Mouse (Mus musculus) limb, embryonic 10.5 days (tissue): Measurements from ENCODE around the gene Gna15. TPM values are rescaled to one million over a fixed set of nuclear protein-coding genes. Genes with fewer than 3 reads are reported as not detected.

Source experiments
- DNase-seq: peaks from one replicate; pipeline ENCODE4 v3.0.0-alpha.2; 2017; ENCODE audit warnings: low spot score
- H3K27ac ChIP-seq: fragments of 300-500 bp; sonication (generic); 2 replicates; pipeline ENCODE4 v1.5.1; 2016; ENCODE audit warnings: mild to moderate bottlenecking
- H3K27me3 ChIP-seq: fragments of 300-500 bp; sonication (generic); 2 replicates; pipeline ENCODE4 v1.6.1; 2016; ENCODE audit warnings: low read depth, mild to moderate bottlenecking; ENCODE audit not compliant: poor library complexity, severe bottlenecking
- H3K36me3 ChIP-seq: fragments of 300-500 bp; sonication (generic); 2 replicates; pipeline ENCODE4 v1.6.1; 2016; ENCODE audit warnings: mild to moderate bottlenecking, moderate library complexity
- H3K4me1 ChIP-seq: fragments of 300-500 bp; sonication (generic); 2 replicates; pipeline ENCODE4 v1.6.1; 2016
- H3K4me3 ChIP-seq: fragments of 300-500 bp; sonication (generic); 2 replicates; pipeline ENCODE4 v1.5.1; 2016; ENCODE audit warnings: mild to moderate bottlenecking, moderate library complexity
- H3K9me3 ChIP-seq: fragments of 300-500 bp; sonication (generic); replicated peaks from 2 replicates; pipeline ENCODE4 v1.6.1; 2016; ENCODE audit warnings: mild to moderate bottlenecking
- WGBS: fragments of 180-500 bp; shearing (Covaris S2); methylation state at CpG from one replicate; pipeline ENCODE4 v1.1.7; 2016; 5-methylcytosine and 5-hydroxymethylcytosine counted together
- polyA plus RNA-seq: library from polyadenylated mRNA; unstranded; fragments of >200 nt; fragmentation: Nextera tagmentation; extraction: Ambion mirVana; gene quantifications from 2 replicates; pipeline ENCODE4 v1.2.1, GENCODE M21; 2016

Gene Gna15
- polyA plus RNA-seq, 1 experiment from 2014 or later: 0.80 TPM

DNA sequence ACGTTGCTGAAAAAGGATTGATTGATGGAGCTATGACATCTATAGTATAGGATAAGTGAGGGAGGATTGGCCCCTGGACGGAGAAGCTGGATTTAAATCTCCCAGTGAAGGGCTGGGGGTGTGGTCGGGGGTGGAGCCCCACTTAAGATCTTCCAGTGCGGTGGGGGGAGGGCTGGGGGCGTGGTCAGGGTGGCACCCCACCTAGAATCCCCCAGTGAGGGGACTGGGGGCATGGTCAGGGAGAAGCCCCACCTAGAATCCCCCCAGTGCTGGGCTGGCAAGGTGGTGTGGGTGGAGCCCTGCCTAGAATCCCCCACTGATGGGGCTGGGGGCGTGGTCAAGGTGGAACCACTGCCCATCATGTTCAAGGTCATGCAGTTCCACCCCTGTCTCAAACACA lies 16.9 kb downstream of the Gna15 start:
- H3K27ac ChIP-seq: no peak overlapping the region
- peaks cover 10% of the 10 kb centered on the region for H3K4me1 ChIP-seq
- WGBS: 32% methylated on average over 6 of the region's 6 CpGs
- no peaks in the 10 kb centered on the region for H3K9me3 ChIP-seq
- no peaks in the 10 kb centered on the region for H3K36me3 ChIP-seq
- no peak overlapping the region for H3K4me3 ChIP-seq
- no peak for DNase-seq
- H3K27me3 ChIP-seq: peaks cover 26% of the 10 kb centered on the region

DNA sequence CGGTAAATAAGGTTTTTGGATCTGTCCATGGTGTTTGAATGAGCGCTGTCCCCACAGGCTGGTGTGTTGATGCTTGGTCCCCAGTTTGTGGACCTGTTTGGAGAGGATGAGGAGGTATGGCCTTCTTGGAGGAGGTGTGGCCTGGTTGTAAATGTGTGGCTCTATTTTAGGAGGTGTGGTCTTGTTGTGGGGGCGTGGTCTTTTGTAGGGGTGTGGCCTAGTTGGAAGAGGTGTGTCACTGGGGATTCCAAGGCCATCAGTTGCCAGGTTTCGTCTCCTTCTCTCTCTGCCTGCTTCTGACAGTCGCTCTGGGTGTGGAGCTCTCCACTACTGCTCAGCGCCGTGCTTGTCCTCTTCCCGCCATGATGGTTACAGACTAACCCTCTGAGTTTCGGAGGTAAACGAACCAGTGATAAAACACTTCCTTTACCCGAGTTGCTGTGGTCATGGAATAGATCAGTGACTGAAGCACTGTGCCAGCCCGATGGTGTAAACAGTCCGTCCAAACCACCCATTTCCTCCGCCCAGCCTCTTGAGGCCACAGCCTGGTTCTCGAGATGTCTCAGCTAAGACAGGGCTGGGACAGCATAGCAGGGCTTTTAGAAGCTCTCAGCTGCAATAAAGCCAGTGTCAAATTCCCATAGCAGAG lies 18.9 kb downstream of the Gna15 start:
- 80% methylated on average over 15 of the region's 15 CpGs for WGBS

DNA sequence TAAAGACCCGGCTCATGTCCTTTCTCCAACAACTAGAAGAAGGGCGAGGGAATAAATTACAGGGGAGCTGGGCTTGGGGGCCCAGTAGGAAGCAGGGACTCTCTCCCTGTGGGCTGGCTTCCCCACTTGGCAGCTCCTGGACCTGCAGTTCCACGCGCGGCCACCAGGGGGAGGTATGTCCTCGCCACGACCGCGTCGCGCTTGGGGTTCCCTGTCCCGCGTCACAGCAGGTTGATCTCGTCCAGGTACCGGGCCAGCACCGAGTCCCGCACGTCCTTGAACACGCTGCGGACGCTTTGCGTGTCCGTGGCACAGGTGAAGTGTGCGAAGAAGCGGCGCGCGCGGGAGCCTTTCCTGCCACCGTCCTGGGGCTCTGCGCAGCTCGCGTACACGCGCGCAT lies 21.4 kb downstream of the Gna15 start:
- peak; percentile 95 for DNase-seq
- Histone ChIP-seq H3K9me3 (no peaks in the 10 kb centered on the region), H3K4me1 (peaks cover 20% of the 10 kb centered on the region), H3K36me3 (no peaks in the 10 kb centered on the region), H3K27me3 (peaks cover 12% of the 10 kb centered on the region), H3K27ac (0 out of 2 replicates have a peak overlapping the region, but pooled peaks have one; percentile 26), H3K4me3 (peak overlapping the region; percentile 43)
- 10% methylated on average over 36 of the region's 36 CpGs for WGBS

More for the DNA sequence above, 18.9 kb downstream of the Gna15 start:
- Histone ChIP-seq H3K36me3 (no peaks in the 10 kb centered on the region), H3K27me3 (peaks cover 12% of the 10 kb centered on the region), H3K4me3 (no peak overlapping the region), H3K4me1 (peaks cover 6% of the 10 kb centered on the region), H3K9me3 (no peaks in the 10 kb centered on the region), H3K27ac (no peak overlapping the region)
- DNase-seq: no peak

DNA sequence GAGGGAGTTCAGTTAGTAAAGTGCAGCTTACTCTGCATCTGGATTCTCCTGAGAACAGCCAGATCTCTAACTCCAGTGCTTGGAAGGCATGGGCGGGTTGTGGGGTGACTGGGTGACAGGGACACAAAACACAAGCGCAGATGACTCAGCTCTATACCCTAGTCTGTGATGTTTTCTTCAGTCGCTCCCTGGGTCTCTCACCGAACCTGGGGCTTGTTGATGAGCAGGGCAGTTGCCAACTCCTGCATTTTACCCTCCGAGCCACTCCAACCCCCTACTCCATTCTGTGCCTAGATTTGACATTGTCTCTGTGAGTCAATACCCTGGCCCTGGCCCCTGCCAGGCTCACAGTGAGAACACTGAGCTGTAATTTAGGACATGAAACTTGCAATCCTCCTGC lies 22.2 kb downstream of the Gna15 start:
- no peak for DNase-seq
- 85% methylated on average over 5 of the region's 5 CpGs for WGBS
- no peak overlapping the region for H3K27ac ChIP-seq
- no peaks in the 10 kb centered on the region for H3K9me3 ChIP-seq
- H3K4me1 ChIP-seq: peaks cover 25% of the 10 kb centered on the region
- no peaks in the 10 kb centered on the region for H3K36me3 ChIP-seq
- peaks cover 12% of the 10 kb centered on the region for H3K27me3 ChIP-seq
- no peak overlapping the region for H3K4me3 ChIP-seq

DNA sequence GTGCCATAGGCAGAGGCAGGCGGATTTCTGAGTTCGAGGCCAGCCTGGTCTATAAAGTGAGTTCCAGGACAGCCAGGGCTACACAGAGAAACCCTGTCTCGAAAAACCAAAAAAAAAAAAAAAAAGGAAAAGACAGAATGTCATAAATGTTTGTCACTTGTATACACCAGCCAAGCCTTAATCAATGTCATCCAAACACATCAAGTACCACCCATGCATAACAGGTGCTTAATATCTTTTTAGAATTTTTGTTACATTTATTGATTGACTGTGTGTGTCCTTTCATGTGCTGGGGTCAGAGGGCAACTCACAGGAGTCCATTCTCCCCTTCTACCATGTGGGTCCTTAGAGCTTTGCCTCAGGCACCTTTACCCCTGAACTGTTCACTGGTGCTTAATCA lies 24.0 kb downstream of the Gna15 start, which contains the start of gene S1pr4:
S1pr4 (minus strand) TSS at position 101 of the 400 bp plus-strand sequence.
- Histone ChIP-seq H3K27ac (peak within 1 kb of the TSS; percentile 64; the same call in 1 of the 2 replicates), H3K9me3 (no peaks in the 10 kb centered on the region), H3K4me3 (0 out of 2 replicates have a peak within 1 kb of the TSS, but pooled peaks have one; percentile 10), H3K36me3 (no peaks in the 10 kb centered on the region), H3K27me3 (peaks cover 12% of the 10 kb centered on the region), H3K4me1 (peaks cover 34% of the 10 kb centered on the region)
- WGBS: 82% methylated on average over 3 of the region's 3 CpGs
- DNase-seq: no peak

DNA sequence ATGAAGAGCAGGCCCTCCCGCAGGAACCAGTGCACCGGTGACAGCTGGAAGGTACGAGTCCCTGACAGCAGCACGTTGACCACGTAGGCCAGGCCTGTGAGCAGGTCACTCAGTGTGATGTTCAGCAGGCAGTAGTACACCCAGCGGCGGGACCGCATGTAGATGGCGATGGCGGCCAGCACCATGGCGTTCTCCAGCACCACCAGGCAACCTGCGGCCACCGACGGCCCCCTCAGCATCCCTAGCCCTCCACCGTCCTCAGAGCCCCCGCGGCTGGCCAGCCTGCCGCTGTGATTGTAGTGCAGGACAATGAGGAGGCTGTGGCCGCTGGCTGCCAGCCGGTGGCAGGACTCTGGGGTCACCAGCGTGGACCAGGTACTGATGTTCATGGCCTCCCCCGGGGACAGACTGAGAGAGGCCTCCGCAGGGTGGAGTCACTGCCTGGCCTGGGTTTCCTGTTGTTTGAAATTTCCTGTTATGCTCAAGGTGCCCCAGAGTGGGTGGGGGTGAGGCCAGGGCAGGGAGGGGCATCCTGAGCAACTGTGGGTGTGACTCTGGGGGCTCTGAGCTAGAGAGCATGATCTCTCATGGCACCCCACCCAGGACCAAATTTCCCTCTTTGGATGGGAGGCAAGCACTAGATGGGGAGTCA lies 24.6 kb downstream of the Gna15 start:
- H3K27ac ChIP-seq: peak overlapping the region; percentile 64; the same call in 1 of the 2 replicates

DNA sequence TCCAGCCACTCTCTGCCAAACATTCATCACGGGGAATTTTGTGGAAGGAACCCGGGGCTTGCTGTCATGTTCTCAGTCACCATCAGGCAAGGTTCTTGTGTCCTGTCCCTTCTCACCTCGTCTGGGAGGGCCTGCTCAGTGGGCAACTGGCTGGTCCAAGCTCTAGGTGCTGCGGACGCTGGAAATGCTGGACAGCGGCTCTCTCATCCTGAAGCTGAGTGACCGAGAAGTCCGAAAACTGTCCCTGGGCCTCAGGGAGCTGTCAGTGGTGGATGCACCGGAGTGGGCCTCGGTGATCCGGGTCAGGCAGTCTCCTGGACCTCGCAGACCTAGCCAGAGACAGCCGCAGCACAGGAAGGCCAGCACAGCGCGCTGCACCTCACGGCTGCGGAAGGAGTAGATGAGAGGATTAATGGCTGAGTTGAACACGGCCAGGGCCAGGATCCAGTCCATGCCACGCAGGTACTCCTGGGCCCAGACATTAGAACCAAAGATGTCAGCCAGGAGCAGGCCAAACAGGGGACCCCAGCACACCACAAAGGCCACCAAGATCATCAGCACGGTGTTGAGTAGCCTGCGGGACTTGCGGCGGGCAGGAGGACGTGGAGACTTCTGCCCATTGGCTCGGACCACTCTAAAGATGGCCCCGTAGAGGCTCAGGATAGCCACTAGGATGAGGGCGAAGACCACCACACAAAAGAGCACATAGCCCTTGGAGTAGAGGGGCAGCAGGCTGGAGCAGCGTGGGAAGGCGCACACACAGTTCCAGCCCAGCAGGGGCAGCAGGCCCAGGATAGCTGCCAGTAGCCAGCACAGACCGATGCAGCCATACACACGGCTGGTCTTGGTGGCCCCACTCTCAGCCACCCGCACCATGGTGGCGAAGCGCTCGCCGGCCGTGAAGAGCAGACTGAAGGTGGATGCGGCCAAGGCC lies 25.4 kb downstream of the Gna15 start:
- no peak for DNase-seq
- Histone ChIP-seq H3K27me3 (peaks cover 9% of the 10 kb centered on the region), H3K36me3 (peaks cover 12% of the 10 kb centered on the region), H3K4me1 (peaks cover 48% of the 10 kb centered on the region), H3K27ac (0 out of 2 replicates have a peak overlapping the region, but pooled peaks have one; percentile 64), H3K9me3 (no peaks in the 10 kb centered on the region), H3K4me3 (0 out of 2 replicates have a peak overlapping the region, but pooled peaks have one; percentile 10)
- 88% methylated on average over 38 of the region's 38 CpGs for WGBS

More for the DNA sequence above, 24.6 kb downstream of the Gna15 start:
- 75% methylated on average over 23 of the region's 23 CpGs for WGBS
- Histone ChIP-seq H3K36me3 (0 out of 2 replicates have a peak, but pooled peaks cover 4% of the 10 kb centered on the region), H3K4me1 (peaks cover 41% of the 10 kb centered on the region), H3K9me3 (no peaks in the 10 kb centered on the region), H3K27me3 (peaks cover 12% of the 10 kb centered on the region), H3K4me3 (0 out of 2 replicates have a peak overlapping the region, but pooled peaks have one; percentile 10)
- DNase-seq: no peak

DNA sequence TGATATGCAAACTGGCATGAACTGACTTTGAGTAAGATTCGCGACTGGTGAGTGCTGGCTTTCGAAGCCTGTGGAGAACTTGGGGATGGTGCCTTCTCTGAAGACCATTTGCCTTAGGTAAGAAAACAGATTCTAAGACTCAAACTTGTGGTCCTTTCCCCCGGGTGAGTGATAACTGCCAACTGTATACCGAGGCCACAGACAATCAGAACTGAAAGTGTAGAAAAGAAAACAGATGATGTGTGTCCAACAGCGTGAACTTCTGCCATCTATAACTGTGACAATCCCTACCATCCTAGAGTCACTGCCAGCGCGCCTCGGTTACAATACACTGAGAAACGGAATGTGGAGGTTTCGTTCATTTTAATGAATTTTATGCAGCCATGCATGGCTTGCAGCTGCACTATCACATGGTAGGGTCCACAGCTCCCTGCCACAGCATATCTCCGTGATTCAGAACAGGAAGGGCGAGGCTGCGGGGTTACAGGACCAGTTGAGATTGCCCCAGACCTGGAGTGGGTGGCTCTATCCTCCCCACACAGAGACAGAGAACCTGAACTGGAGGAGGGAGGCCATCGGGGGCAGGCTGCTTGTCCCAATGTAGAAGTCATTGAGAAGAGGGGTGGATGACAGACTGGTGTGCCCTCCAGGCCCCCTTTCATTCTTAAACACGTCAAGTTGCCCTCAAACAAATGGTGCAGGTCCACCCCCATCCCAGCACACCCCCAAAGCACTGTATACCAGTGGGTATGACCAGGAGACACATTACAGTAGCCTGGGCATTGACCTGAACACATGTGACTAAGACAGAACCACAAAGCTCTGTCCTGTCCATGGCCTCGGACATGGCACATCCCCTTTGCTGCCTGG lies 26.4 kb downstream of the Gna15 start:
- Histone ChIP-seq H3K36me3 (peaks cover 21% of the 10 kb centered on the region), H3K4me1 (peaks cover 43% of the 10 kb centered on the region), H3K9me3 (no peaks in the 10 kb centered on the region), H3K27ac (peak overlapping the region; percentile 87; the same call in 1 of the 2 replicates), H3K4me3 (peak overlapping the region; percentile 90; the same call in 1 of the 2 replicates), H3K27me3 (no peaks in the 10 kb centered on the region)
- DNase-seq: no peak
- 88% methylated on average over 17 of the region's 17 CpGs for WGBS

DNA sequence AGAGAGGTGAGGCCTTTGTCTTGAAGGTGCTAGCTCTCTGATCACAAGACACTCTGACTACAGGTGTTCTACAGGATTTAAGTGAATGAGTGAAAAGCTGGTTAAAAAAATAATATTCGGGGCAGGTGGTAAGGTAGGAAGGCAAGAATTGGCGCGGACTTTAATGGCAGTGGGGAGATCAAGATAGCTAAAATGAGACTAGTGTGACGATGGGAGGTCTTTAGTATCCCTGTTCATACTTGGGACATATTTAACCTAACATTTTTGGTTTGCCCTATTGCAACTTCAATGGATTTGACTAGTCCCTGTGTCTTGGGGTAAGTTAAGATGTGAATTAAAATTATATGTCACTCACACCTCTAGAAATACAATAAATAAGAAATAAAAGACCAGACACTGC lies 27.1 kb downstream of the Gna15 start:
- H3K27ac ChIP-seq: peak overlapping the region; percentile 87
- H3K27me3 ChIP-seq: no peaks in the 10 kb centered on the region

DNA sequence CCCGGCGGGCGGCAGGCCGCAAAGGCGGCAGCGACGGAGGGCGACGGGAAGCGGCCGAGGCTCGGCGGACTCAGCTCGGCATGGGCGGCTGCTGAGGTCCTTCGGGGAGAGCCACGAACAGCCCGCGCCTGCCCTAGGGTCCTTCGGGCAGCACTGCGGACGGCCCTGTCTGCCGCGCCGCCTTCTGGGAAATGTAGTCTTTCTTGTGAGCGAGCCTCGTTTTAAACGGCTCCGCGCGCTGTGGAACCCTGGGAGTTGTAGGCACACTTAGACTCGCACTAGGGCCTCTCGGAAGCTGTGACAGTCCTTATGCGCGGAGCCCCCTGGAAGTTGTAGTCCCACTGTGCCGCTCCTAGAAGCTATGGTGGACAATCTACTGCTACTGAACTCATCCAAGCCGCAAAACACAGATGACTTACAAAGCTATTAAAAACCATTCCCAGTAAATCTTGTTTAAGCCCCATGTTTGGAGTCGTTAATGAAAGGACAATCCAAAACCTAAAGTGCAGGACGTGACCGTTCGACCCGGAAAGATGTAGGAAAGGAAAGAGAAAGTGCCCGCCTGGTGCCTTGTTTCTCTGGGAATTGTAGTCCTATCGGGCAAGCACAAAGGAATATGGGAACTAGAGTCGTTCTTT lies 27.6 kb downstream of the Gna15 start, which contains the start of gene Ncln:
Ncln (minus strand) TSS at position 129 of the 638 bp plus-strand sequence.
- Histone ChIP-seq H3K27ac (peak within 1 kb of the TSS; percentile 87), H3K4me3 (peak within 1 kb of the TSS; percentile 90), H3K9me3 (no peaks in the 10 kb centered on the region), H3K4me1 (peaks cover 42% of the 10 kb centered on the region), H3K36me3 (peaks cover 34% of the 10 kb centered on the region), H3K27me3 (no peaks in the 10 kb centered on the region)
- WGBS: under 1% methylated on average over 45 of the region's 45 CpGs
- peak; percentile 99 for DNase-seq

More for the DNA sequence above, 27.1 kb downstream of the Gna15 start:
- Histone ChIP-seq H3K4me1 (peaks cover 42% of the 10 kb centered on the region), H3K4me3 (peak overlapping the region; percentile 90), H3K36me3 (peaks cover 28% of the 10 kb centered on the region), H3K9me3 (no peaks in the 10 kb centered on the region)
- DNase-seq: no peak
- WGBS: 36% methylated on average over 4 of the region's 4 CpGs

DNA sequence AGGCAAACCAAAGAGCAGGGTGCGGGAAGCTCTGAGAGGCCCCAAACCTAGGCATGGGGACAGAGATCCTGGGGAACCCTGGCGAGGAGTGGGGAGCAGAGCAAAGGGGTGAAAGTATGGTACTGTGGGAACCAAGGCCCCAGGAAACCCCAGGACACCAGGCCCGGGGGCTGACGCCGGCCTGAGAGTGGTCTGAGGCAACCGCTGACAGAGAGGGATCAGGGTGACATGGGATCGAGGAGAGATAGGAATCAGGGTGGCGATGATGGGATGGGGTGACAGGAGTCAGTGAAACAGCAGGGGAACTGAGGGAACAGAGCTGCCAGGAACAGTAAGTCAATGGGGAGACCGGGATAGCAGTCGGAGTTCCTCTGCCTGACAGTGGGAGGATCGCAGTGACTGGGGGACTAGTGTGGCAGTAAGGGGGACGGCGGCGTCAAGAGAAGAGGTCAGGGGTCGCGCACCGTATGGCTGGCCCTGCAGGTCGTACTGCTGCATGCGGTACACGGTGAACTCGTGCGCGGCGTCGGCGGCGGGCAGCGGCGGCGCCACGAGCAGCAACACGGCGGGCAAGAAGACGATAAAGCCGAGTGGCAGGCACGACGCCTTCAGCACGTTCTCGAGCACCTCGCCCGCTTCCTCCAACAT lies 28.3 kb downstream of the Gna15 start:
- Histone ChIP-seq H3K4me3 (peak overlapping the region; percentile 90), H3K36me3 (peaks cover 40% of the 10 kb centered on the region), H3K4me1 (peaks cover 42% of the 10 kb centered on the region), H3K27me3 (no peaks in the 10 kb centered on the region), H3K27ac (peak overlapping the region; percentile 87), H3K9me3 (no peaks in the 10 kb centered on the region)
- WGBS: 2% methylated on average over 41 of the region's 41 CpGs
- no peak for DNase-seq
